Mouse (Mus musculus): ENCODE measurements around the gene Gm28539.
"Not testable (repeated sequence)": the region's sequence is repeated elsewhere in the genome, so short reads cannot be mapped to it uniquely, and the experiment has no call there.

The Gm28539 gene

DNA sequence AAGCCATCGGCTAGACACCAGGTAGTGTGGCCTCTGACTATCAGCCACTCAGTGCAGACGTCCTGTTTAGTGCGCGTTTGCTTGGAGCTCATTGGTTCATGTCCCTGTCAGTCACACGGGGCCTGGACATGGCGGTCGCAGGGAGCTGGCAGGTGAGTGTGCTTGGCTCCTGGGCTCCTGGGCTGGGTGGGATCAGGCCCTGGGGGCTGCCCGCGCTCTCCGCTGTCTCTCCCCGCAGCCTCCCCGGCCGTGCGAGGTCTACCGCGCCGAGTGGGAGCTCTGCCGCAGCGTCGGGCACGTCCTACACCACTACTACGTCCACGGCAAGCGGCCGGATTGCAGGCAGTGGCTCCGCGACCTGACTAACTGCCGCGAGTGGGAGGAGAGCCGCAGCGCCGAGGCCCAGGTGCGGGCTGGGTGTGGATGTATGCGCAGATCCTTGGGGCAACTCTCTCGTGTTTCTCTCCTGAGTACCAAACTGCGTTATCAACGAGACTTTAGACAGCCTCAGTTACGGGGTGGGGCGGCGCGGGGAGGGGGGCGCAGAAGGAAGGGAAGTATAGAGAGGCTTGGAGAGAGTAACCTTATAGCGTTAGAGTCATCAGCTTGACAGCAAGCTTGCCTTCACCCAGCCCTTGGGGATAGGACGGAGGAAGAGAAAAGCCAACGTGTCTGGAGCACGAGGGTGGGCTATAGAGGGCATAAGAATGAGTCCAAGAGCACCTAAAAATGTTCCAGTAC lies at the start of gene Gm28539, which contains the start of gene 2510002D24Rik:
Gene Gm28539, plus strand, starts transcription at position 117 of the 741 bp plus-strand sequence.
Gene 2510002D24Rik, plus strand, starts transcription at position 111 of the 741 bp plus-strand sequence.
- DNase-seq (ENCODE audit: low spot score) = peak; percentile 91

DNA sequence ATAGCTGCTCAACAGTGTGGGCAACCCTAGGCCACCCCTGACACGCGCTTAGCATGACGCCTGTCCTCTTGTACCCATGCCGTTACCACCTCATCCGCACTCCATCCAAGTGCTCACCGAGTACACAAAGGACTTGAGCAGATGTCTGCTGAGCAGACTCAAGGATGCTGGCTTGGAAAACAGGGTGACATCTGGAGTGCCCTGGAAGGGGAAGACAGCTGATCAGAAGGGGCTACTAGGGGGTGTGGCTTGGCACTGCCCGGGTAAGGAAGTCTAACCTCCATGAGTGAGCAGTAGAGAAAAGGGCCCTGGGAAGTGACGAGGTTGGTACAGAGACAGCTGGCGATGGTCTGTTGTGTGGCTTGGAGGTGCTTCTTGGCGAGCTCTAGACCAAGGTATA lies 49.7 kb upstream of the Gm28539 start:
- DNase-seq (ENCODE audit: low spot score) = no peak

DNA sequence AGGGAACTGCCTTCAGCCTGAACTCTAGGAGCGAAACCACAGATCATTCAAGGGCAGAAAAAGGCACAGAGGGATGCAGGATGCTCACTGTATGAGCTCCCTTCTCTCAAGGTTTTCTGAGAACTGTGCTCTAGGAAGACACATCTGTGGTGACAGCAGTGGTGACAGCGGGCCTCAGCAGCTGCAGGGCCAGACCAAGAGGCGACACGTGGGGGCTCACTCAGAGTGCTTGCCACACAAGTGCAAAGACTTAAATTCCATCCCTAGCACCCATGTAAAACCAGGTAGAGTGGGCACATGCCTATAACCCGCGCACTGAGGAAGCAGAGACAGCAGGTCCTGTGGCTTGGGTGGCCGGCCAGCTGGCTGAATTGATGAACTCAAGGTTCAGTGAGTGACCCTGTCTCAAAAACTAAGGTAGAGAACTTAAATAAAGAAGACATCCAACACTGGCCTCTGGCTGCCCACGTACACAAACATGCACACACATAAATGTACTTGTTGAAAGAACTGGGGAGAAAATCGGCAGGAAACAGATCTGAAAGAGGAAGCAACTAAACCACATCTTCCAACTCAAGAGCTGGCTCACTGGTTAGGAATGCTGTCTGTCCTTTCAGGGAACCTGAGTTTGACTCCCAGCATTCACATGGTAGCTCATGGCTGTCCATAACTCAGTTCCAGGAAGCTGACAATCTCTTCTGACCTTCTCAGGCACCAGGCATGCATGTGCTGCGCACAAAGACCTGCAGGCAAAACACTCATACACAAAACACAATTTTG lies 47.6 kb upstream of the Gm28539 start:
- no peak for DNase-seq (ENCODE audit: low spot score)

DNA sequence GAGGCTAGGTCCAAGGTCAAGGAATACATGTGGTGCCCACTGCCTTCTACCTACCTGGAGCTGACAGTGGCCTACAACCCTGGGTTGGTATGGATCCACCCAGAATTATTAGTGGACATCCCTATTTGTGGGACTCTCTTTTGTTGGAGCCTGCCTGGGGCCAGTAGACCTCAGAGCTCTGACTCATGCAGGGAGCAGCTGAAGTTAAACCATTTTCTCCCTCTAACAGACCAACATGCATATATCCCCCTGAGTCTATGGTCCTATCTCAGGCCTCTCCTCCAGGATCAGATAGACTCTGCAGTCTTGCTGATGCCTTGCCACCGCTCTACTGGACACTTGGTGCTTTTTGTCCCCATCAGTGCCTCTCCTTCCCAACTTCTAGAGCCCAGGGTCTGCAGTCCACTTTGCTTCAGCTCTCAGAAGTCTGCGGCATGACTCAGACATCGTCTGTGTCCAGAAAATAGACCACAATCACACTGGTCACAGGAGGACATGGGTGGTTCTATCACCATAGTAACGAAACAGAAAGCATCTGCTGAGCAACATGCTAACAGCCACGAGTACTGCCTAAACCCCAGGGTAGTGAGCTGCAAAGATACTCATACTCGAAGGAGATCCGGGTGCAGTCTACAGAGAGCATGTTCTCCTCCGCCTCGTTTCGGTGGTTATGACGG lies 41.0 kb upstream of the Gm28539 start:
- DNase-seq (ENCODE audit: low spot score) = no peak

DNA sequence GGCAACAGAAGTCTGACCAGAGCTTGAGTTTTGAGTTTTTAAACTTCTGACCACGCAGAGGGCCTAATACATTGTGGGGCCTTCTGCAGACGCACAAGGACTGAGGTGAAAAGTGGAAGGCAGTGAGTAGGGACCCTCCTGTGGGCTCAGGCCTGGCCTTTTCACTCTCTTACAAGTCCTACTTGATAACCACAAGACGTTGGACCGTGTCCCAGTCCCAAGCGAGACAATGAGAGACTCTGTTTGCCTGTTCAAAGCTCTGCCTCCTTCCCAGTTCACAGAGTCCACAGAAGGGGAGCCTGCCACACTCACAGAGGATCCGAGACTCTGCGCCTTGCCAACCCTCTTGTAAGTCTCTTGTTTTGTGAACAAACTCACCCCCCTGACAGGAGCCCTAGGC lies 39.7 kb upstream of the Gm28539 start:
- DNase-seq (ENCODE audit: low spot score) = no peak

DNA sequence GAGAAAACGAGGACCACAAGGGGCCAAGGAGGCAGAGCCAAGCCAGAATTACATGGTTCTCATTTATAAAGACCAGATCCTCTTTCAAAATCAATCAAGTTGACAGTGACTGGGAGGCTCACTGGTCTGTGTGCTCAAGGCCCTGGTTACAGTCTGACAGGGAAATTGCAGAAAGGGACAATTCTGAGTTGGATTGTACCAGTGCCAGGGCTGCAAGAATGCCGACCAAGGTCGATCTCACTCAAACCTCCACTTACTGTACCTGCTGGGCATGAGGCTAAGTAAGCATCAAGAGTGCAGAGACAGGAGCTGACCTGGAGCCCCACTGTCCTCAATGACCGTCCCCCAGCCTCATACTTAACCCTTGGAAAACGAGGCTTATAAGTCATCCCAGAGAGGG lies 38.2 kb upstream of the Gm28539 start:
- no peak for DNase-seq (ENCODE audit: low spot score)

DNA sequence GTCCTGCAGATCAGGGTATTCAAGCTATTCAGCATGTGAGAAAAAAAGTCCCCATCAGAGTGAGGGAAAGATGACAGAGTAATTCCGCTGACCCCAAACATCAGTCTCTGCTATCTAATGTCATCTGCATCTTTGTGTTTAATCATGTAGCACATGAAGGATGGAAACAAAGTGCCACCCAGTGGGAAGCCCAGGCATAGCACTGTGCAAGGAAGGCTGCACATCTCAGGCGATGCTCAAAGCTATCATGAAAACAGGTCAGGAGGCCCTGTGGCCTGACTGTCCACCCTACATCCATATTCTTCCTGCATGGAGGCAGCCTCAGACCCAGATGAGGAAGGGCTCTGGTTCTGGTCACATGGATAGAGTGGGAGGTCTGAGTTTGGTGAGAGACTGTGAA lies 37.5 kb upstream of the Gm28539 start:
- DNase-seq (ENCODE audit: low spot score) = no peak

DNA sequence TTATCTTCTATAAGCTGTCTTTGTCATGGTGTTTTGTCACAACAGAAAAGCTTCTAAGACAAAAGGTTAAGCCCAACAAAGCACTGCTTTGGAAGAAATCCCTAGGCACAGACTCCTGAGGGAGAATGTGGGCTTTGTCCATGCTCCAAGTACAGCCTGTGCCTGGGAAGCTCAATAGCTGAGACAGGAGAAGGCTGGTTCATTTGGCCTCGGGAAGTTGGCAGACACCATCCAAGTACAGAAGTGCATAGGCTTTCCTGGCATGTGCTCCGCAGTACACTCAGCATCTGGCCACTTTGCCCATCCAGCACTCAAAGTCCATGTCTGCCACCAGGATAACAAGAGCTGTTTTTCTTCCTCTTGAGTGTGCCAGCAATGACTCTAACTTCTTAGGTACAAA lies 30.6 kb upstream of the Gm28539 start:
- no peak for DNase-seq (ENCODE audit: low spot score)

DNA sequence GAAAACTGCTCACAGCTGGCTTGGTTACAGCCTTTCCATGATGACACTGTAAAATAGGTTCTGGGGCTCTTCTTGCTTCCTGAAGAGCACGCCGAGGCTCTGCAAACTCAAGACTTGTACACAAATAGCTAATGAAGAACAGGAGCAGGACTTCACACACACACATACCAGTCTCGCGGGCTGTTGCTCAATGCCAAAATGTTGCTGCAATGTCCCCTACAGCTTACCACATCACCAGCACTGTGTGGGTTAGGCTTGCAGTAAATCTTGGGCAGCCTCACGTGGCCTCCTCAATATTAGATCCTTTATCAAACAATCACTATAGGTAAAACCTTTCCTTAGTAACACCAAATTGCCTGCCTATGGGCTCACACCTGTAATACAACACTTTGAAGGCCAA lies 27.4 kb upstream of the Gm28539 start:
- no peak for DNase-seq (ENCODE audit: low spot score)

DNA sequence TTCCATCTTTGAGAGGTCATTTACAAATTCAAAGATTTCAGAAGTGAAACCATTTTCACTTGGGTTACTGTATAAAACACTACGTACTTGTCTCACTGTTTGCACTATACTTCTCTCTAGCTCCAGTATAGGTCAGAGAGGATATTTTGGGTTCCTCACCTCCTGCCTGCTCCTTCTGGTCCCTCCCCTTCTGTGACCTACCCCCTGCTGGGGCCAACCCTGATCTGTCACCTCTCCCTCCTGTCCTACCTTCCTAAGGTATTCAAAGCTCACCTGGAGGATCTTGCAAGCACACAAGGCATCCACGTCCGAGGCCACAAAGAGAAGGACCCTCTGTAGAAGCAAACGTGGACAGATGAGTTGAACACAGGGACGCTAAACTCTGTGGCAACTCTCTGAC lies 25.4 kb upstream of the Gm28539 start:
- no peak for DNase-seq (ENCODE audit: low spot score)

DNA sequence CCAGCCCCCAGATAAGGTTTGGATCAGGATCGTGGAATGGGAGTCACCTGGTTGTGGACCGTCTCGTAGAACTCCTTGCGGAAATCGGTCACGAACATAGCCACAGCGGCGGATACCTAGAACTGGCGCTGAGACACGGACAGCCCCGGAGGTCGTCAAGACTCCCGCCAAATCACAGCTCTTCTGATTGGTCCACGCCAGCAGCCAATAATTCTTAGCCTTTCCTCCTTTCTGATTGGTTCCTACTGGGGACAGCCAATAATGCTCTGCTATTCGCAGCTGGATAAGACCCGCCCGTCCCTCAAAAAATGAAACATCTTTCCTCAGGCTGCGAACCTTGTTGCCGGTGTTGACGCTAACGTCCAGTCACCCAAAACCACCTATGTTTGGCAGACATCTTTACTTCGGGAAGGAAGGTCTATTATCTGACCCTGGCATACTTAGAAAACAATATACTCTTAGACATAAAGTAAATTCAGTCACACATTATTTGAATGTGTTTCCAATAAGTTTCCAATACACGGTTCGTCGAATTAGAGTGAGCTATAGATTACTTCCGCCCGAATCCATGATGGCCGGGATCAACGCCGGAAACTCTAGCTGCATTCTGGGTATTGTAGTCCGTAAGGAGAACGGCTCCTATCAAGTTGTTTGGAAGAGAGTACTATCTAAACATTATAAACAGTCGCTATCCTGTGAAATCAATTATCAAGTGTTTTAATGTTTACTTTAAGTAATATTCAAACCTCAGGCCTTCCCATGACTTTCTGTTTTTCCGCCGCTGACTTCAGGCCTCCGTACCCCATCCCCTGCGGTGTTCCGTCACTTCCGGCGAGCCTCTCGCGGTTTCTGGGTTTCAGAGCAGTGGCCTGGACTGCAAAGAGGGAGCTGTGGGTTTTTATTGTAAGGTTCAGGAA lies 24.7 kb upstream of the Gm28539 start, which contains the start of the genes Ufd1 and Cdc45:
Gene Ufd1, plus strand, starts transcription at position 312 of the 917 bp plus-strand sequence.
Gene Cdc45, minus strand, starts transcription at position 520 of the 917 bp plus-strand sequence.
- peak; percentile 93 for DNase-seq (ENCODE audit: low spot score)

DNA sequence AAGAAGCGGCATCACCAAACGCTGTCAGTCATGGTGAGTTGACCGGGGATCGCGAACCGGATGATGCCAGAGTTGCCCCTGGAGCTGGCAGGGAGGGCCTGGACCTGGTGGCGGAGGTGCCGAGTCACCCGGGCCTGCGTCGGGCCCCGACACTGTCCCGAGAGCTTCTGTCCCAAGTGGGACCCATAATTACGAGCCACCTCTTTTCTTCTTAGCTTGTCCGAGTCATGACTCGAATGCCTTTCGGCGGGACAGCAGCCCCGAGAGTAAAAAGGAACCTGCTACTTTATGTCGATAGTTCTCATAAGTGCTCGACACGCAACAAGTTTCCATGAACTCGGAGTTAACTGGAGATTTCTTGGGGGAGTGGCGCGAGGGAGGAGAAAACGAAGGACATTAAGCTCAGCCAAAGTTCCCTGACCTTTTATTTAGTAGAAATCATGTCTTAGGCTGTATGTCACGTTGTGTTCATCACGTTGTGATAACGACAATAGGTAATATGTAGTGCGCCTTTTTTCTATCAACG lies 23.9 kb upstream of the Gm28539 start:
- no peak for DNase-seq (ENCODE audit: low spot score)

DNA sequence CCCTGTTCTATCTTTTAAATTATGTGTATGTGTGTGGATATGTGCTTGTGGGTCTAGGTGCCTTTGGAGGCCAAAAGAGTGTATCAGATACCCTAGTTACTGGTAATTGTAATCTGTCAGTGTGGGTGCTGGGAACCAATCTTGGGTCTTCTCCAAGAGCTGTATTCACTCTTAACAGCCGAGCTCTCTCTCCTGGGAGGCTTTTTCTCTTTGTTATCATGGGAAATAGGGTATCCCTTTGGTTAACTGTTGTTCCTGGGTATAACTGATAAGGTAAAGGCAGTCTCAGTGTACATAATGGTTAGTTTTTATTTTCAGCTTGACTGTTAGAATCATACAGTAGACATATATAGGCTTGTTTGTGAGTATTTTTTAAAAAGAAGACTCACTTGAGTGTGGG lies 14.0 kb upstream of the Gm28539 start:
- DNase-seq (ENCODE audit: low spot score) = no peak

DNA sequence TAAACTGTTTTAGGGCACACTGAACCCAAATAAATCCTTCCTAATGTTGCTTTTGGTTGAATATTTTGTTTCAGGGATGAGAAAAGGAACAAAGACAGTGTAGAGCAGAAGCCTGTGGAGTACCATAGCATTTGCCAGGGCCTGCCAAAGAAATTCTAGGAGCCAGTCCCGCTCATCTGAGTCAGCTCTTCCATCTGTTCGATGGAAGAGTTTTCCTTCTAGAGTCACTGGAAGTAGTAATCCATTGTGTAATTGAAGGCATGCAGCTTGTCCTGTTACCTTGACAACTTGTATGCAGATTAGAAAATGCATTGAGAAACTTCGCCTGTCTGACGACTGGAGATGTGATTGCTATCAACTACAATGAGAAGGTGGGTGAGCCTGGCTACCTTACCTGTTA lies 13.5 kb upstream of the Gm28539 start:
- DNase-seq (ENCODE audit: low spot score) = no peak

DNA sequence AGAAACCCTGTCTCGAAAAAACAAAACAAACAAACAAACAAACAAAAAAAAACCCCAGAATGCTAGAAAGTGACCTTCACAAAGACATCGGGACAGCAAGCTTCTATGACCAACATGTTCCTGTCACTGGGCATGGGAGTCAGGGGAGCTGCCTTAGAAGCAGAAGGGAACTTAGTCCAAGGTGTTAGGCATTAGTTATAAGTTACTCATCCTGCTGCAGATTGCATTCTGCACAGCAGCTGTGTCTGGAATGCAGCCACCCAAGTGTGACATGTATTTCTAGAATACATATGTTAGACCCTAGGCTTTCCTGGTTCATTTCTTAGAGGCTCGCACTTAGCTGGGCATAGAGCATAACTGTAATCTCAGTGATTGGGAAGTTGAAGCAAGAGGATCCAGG lies 7.8 kb upstream of the Gm28539 start:
- DNase-seq (ENCODE audit: low spot score) = no peak

DNA sequence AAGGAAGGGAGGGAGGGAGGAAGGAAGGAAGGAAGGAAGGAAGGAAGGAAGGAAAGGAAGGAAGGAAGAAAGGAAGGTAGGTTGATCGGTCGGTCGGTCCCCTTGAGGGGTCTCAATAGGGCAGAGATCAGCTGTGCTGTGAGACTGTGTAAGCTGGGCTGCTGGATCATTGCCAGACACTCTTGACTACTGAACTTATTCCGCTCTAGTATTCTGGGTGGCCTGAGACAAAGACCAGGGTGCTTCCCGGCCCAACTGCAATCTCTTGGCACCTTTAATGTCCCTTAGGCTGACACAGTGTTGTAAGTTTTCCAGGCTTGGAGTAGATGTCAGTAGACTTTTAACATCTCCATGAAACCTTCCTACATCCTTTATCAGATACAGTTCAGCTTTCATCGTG lies 7.3 kb upstream of the Gm28539 start:
- no peak for DNase-seq (ENCODE audit: low spot score)

DNA sequence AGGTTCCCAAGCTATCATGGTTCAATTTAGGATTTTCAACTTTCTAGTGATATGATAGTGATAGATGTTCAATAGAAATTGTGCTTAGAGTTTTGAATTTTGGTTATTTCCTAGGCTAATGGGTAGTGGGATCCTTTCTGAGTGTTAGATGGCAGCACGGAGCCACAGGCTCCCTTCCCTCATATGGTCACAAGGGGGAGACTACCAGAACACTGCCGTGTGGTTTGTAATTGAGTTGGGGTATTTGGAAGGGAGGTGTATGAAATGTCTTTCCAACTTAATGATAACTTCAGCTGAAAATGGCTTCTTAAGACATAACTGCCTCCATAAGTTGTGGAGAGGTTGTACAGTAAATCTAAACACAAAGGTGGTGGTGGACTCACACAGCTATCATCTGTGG lies 2.9 kb upstream of the Gm28539 start:
- no peak for DNase-seq (ENCODE audit: low spot score)

DNA sequence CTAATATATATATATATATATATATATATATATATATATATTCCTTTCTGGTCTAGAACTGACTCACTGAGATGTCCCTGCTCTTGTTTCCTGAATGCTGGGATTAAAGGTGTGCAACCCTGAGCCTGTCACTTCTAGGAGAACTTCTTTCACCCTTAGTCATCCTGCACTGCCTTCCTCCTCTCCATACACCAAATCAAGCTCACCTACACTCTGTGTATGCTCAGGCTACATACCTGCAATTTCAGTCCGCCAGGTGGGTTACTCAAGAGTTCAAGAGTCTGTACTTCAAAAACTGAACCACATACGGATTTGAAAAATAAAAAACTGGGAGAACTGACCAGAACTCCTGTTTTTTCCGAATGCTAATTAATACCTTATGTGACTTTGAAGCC lies 314 bp upstream of the Gm28539 start:
- DNase-seq (ENCODE audit: low spot score) = no peak

DNA sequence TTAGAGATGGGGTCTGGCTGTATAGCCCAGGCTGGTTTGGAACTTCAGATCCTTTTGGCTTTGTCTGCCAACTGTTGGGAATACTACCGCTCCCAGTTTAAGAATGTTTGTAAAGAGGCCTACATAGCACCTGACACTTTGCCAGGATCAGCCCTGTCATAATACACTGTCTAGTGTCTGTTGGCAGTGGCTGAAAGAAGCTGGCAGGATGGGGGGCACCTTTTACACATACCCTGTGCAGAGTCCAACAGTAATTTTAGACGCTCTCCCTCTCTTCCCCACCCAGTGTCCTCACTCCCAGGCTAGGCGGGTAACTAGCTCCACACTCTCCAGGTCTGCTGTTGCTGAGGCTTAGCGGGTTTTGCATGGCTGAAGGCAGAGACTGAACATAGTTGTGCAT lies 2.0 kb downstream of the Gm28539 start:
- DNase-seq (ENCODE audit: low spot score) = no peak

DNA sequence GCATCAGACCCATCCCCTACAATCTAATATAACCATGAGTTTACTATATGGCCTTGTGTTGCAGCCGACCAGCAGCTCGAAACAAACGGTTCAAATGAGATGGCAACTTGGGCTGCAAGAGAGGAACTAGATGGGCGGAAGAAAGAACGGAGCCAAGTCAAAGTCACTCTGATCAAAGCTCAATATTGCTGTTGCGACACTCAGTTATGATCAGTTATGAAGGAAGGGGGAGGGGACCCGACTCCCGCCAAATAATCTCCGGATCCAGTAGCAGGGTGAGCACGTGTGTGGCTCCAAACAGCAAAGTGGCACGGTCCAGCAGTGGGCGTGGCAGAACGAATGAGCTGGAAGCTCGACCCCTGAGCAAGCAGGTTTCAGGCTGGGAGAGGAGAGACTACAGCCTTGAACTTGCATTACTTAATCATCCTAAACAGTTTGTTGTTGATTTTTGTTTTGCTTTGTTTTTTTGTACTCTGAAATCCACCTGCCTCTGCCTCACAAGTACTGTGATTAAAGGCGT lies 10.0 kb downstream of the Gm28539 start:
- no peak for DNase-seq (ENCODE audit: low spot score)

DNA sequence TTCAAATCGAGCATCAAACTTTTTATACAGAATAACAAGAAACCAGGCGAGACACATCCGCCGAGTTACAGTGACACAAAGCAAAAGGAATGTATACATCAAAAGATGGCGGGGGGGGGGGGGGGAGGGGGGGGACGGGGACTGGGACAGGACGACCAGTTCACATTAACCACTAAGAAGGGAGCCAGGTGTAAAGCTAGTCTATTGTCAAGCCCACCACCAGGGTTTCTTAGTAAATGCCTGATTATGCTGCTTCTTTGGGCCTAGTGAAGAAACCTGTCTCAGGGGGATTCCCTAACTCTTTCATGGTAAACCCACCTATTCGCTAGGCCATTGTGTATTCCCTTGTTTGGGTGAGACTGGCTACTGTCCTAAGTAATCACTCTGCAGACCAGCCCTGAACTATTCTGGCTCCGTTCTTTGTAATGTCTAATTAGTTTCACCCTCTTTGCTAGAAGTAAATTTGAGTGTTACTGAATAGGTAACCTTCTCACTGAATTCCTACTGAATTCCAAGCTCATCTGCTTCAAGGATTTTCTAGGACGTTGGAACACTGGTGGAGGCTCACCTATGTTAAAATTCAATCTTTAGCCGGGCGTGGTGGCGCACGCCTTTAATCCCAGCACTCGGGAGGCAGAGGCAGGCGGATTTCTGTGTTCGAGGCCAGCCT lies 13.3 kb downstream of the Gm28539 start:
- DNase-seq (ENCODE audit: low spot score) = not testable (repeated sequence)
